Mouse (Mus musculus) hindbrain, embryonic 14.5 days (tissue): Measurements from ENCODE around the gene Csf2rb. TPM values are rescaled to one million over a fixed set of nuclear protein-coding genes. Genes with fewer than 3 reads are reported as not detected.

ENCODE experiments used
- ATAC-seq: fragments of 200-750 bp; cut with Nextera tagmentation; 2 replicates; pipeline ENCODE4 v1.8.0; 2017; ENCODE audit warnings: moderate number of reproducible peaks, mild to moderate bottlenecking, moderate TSS enrichment, moderate library complexity; ENCODE audit not compliant: low FRiP score
- DNase-seq: peaks from one replicate; pipeline ENCODE4 v3.0.0-alpha.2; 2015; ENCODE audit warnings: low spot score
- H3K27ac ChIP-seq: fragments of 300-500 bp; sonication (generic); 2 replicates; pipeline ENCODE4 v1.5.1; 2014; ENCODE audit warnings: mild to moderate bottlenecking, moderate library complexity
- H3K27me3 ChIP-seq: fragments of 300-500 bp; sonication (generic); 2 replicates; pipeline ENCODE4 v1.6.1; 2014; ENCODE audit warnings: mild to moderate bottlenecking, low read length, mixed read lengths; ENCODE audit not compliant: control insufficient read depth, insufficient read depth
- H3K36me3 ChIP-seq: fragments of 300-500 bp; sonication (generic); replicated peaks from 2 replicates; pipeline ENCODE4 v1.6.1; 2014; ENCODE audit not compliant: control insufficient read depth, insufficient read depth
- H3K4me1 ChIP-seq: fragments of 300-500 bp; sonication (generic); replicated peaks from 2 replicates; pipeline ENCODE4 v1.6.1; 2014; ENCODE audit warnings: antibody characterized with exemption, low read length, mixed read lengths; ENCODE audit not compliant: control insufficient read depth, insufficient read depth
- H3K4me2 ChIP-seq: fragments of 300-500 bp; sonication (generic); replicated peaks from 2 replicates; pipeline ENCODE4 v1.6.1; 2014; ENCODE audit warnings: mild to moderate bottlenecking, moderate library complexity
- H3K4me3 ChIP-seq: fragments of 300-500 bp; sonication (generic); replicated peaks from 2 replicates; pipeline ENCODE4 v1.5.1; 2014; ENCODE audit warnings: mild to moderate bottlenecking, low read length
- H3K9ac ChIP-seq: fragments of 300-500 bp; sonication (generic); 2 replicates; pipeline ENCODE4 v1.6.1; 2014
- H3K9me3 ChIP-seq: fragments of 300-500 bp; sonication (generic); 2 replicates; pipeline ENCODE4 v1.6.1; 2016; ENCODE audit warnings: low read length; ENCODE audit not compliant: control insufficient read depth
- WGBS: fragments of 180-500 bp; shearing (Covaris S2); extraction: QIAGEN DNeasy Blood & Tissue Kit; methylation state at CpG from one replicate; pipeline ENCODE4 v1.1.7; 2014; 5-methylcytosine and 5-hydroxymethylcytosine counted together
- microRNA-seq: library from miRNA; unstranded; fragments of <30 nt; microRNA quantifications from one replicate; pipeline ENCODE4, GENCODE M21; 2016
- polyA plus RNA-seq: library from polyadenylated mRNA; unstranded; fragments of >200 nt; fragmentation: Nextera tagmentation; extraction: Ambion mirVana; gene quantifications from 2 replicates; pipeline ENCODE4 v1.2.1, GENCODE M21; 2014

The Csf2rb gene
- polyA plus RNA-seq, 1 experiment from 2014 or later = 1.1 TPM

DNA sequence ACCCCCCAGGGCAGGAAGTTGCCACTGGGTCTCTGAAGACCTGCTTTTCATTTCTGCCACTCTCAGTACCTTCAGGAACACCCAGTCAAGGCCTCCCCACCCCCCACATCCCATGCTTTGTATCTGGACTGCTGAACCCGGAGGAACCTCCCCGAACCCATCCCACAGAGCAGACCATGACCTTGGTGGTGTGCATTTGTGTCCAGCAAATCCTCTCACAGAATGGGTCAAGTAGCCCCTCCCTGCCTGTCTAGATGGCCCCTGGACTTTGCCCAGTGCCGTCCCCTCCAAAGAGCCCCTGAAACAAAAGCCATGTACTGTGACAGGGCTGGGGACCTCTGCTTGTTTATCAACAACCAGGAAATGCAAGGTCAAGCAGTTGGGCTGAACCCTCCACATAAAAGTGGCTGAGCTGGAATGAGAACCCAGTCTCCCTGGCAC lies 77.8 kb downstream of the Csf2rb start:
- H3K36me3 ChIP-seq = no peaks in the 10 kb centered on the region
- DNase-seq (no peak), ATAC-seq (no peak)
- peaks cover 30% of the 10 kb centered on the region for H3K4me1 ChIP-seq
- peak overlapping the region; percentile 17; the same call in 1 of the 2 replicates for H3K27ac ChIP-seq
- 0 out of 2 replicates have a peak overlapping the region, but pooled peaks have one; percentile 4 for H3K9ac ChIP-seq
- H3K4me2 ChIP-seq = peak overlapping the region; percentile 8; the same call in 1 of the 2 replicates
- no peaks in the 10 kb centered on the region for H3K9me3 ChIP-seq
- WGBS = 44% methylated on average over 3 of the region's 3 CpGs
- H3K4me3 ChIP-seq = no peak overlapping the region
- H3K27me3 ChIP-seq = 0 out of 2 replicates have a peak, but pooled peaks cover 3% of the 10 kb centered on the region

Small RNA genes lying within 50 kb of the gene (microRNA-seq; reads per million reads assigned to microRNA genes)
- gene Mir7676-1 (not detected), gene Mir7676-2 (not detected)

Other genes starting within 250 kb of the Csf2rb start
- 14.7 and 15.4 TPM in 2 replicates for gene Cacng2, start 205.7 kb upstream of the Csf2rb start, polyA plus RNA-seq
- 105 and 108 TPM in 2 replicates for gene Ift27, start 151.6 kb upstream of the Csf2rb start, polyA plus RNA-seq
- 6.8 and 8.7 TPM in 2 replicates for gene Pvalb, start 119.4 kb upstream of the Csf2rb start, polyA plus RNA-seq
- 1.5 and 2.7 TPM in 2 replicates for gene Ncf4, start 81.0 kb upstream of the Csf2rb start, polyA plus RNA-seq
- gene Csf2rb2, start 20.0 kb upstream of the Csf2rb start, polyA plus RNA-seq = 0.21 and 0.33 TPM in 2 replicates
- not detected in 2 replicates for gene Tex33, start 70.2 kb downstream of the Csf2rb start, polyA plus RNA-seq
- 21.4 and 23.7 TPM in 2 replicates for gene Tst, start 80.2 kb downstream of the Csf2rb start, polyA plus RNA-seq
- gene Mpst, start 80.7 kb downstream of the Csf2rb start, polyA plus RNA-seq = 3.2 and 4.2 TPM in 2 replicates
- 134 and 141 TPM in 2 replicates for gene Kctd17, start 102.8 kb downstream of the Csf2rb start, polyA plus RNA-seq
- gene Tmprss6, start 142.9 kb downstream of the Csf2rb start, polyA plus RNA-seq = 0.48 and 1.1 TPM in 2 replicates
- 0.14 and 0.20 TPM in 2 replicates for gene Il2rb, start 169.5 kb downstream of the Csf2rb start, polyA plus RNA-seq
- 9.5 and 11.0 TPM in 2 replicates for gene C1qtnf6, start 205.7 kb downstream of the Csf2rb start, polyA plus RNA-seq
- gene Sstr3, start 218.9 kb downstream of the Csf2rb start, polyA plus RNA-seq = 0.34 and 0.64 TPM in 2 replicates
- 6.3 and 8.1 TPM in 2 replicates for gene Rac2, start 247.0 kb downstream of the Csf2rb start, polyA plus RNA-seq